Mouse (Mus musculus) gastrocnemius, adult 2 months (tissue): ENCODE results near the gene Sirt6. TPM values are rescaled to one million over a fixed set of nuclear protein-coding genes. Genes with fewer than 3 reads are reported as not detected.

Experiments used
- DNase-seq: peaks from one replicate; pipeline ENCODE4 v3.0.0; 2022
- H3K27ac ChIP-seq: fragments of 200-600 bp; 2 replicates; pipeline ENCODE4 v1.8.1; 2022; ENCODE audit warnings: mild to moderate bottlenecking
- H3K4me3 ChIP-seq: fragments of 200-600 bp; 2 replicates; pipeline ENCODE4 v1.8.1; 2022; ENCODE audit warnings: mild to moderate bottlenecking, moderate library complexity
- CTCF ChIP-seq: fragments of 200-600 bp; IDR thresholded peaks from 2 replicates; pipeline ENCODE4 v1.8.1; 2022; ENCODE audit warnings: antibody characterized with exemption, mild to moderate bottlenecking, moderate library complexity
- intact Hi-C: fragments of 180-260 bp; cut with DNase I; formaldehyde crosslinking; loops from one replicate; pipeline ENCODE4 v1.15.1; 2025
- total RNA-seq, 2 experiments: library from RNA; stranded (reverse); gene quantifications; 2 replicates each; pipeline ENCODE4 v1.2.3; 2021

Sirt6 gene
- total RNA-seq, 2 experiments from 2014 or later, result 4.7 to 5.6 TPM

DNA sequence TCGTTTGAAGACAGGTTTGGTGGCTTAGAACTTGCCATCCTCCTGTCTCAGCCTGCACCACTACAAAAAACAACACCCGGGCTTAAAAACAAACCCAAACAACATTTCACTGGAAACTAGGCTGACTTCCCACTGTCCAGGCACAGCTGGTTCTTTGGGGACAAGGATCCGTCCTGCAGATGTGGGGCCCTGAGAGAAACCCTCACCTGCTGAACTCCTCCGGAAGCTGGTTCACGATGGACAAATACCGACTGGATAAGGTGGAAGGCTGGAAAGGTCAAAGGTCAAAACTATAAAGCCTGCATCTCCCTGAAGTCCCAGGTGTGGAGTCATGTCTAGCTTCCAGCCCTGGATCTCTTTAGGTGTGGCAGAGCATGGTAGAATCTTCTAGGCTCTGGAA is 28.7 kb downstream of the Sirt6 start:
- intact Hi-C loops, result loop anchor here (2.0 kb wide), 1 partner anchor 24 kb away; the partner anchor contains the start of gene Tle2

GRCm38 (mm10) chr10:81598342-81598741 is 29.3 kb downstream of the Sirt6 start:
- no peak for TF ChIP-seq CTCF
- Histone ChIP-seq H3K4me3 (no peak overlapping the region), H3K27ac (no peak overlapping the region)
- no peak for DNase-seq
- intact Hi-C loops, result loop anchor here (2.0 kb wide), 1 partner anchor 24 kb away; the partner anchor contains the start of gene Tle2

More for the DNA sequence above, 28.7 kb downstream of the Sirt6 start:
- no peak overlapping the region for H3K27ac ChIP-seq
- DNase-seq, result no peak
- TF ChIP-seq CTCF, result no peak
- H3K4me3 ChIP-seq, result no peak overlapping the region

GRCm38 (mm10) chr10:81597137-81597950 is 30.3 kb downstream of the Sirt6 start:
- Histone ChIP-seq H3K4me3 (peak overlapping the region; percentile 55), H3K27ac (peak overlapping the region; percentile 59)
- TF ChIP-seq CTCF, result no peak
- DNase-seq, result peak; percentile 61
- intact Hi-C loops, result no loop called here

DNA sequence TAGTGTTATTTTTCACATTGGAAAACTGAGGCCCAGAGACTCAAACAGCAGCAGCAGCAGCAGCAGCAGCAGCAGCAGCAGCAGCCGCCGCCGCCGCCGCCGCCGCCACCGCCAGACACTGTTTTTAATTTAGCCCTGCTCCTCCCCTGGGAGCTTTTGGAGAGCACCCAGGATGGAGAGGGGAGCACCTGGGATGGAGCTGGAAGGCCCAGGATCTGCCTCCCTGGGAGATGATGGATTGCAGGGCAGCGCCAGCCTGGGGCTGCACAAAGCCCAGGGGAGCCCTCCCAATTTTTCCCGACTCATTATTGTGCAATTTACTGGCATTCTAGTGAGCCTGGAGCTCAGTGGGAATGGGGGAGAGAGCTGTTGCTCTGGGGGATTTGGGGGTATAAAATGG is 31.0 kb downstream of the Sirt6 start:
- peak; percentile 71 for DNase-seq
- Histone ChIP-seq H3K27ac (peak overlapping the region; percentile 59), H3K4me3 (peak overlapping the region; percentile 55)
- TF ChIP-seq CTCF, result no peak
- intact Hi-C loops, result no loop called here

DNA sequence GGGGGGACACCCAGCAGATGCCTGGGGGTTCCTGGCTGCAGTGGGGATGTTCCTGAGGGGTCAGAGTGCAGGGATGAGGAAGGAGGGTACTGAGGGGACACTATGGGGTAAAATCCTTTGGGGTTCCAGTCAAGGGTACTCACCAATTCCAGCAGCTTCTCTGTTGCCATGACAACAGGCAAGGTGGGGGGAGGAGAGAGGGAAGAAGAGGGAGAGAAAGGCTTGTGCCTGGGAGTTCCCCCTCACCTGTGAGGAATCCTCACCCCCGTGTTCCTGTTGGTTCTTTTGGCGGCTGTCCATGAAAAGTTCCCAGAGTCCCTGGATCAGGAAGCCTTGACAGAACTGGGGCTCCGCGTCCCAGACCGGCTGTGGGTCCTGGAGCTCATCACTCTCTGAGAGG is 32.0 kb downstream of the Sirt6 start:
- Histone ChIP-seq H3K4me3 (no peak overlapping the region), H3K27ac (peak overlapping the region; percentile 59; the same call in 1 of the 2 replicates)
- intact Hi-C loops, result no loop called here
- no peak for TF ChIP-seq CTCF
- DNase-seq, result no peak

DNA sequence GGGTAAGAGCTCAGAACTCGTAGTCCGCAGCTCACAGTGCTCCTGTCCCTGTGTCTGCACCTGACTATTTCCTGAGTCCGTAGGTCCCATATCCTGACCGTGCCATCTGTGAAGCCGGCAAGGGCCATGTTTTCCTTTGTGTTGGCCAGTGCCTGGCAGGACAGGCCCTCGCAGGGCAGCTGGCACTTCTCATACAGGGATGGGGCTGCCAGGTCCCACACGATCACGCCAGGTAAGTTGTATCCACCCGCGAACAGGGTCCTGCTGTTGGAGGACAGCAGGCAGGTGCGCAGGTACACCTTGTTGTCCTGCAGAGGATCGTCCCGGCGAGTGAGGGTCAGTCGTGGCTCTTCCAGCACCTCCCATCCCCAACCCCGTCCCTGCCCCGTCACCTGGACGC is 33.7 kb downstream of the Sirt6 start:
- no peak for DNase-seq
- TF ChIP-seq CTCF, result no peak
- Histone ChIP-seq H3K4me3 (no peak overlapping the region), H3K27ac (no peak overlapping the region)
- intact Hi-C loops, result no loop called here

- Histone ChIP-seq H3K4me3 (no peak overlapping the region), H3K27ac (no peak overlapping the region)
- TF ChIP-seq CTCF, result no peak
- intact Hi-C loops, result no loop called here
- DNase-seq, result no peak
Measured at GRCm38 (mm10) chr10:81593223-81593622, 34.4 kb downstream of the Sirt6 start.

- no peak for TF ChIP-seq CTCF
- H3K4me3 ChIP-seq, result no peak overlapping the region
- intact Hi-C loops, result no loop called here
- DNase-seq, result no peak
- no peak overlapping the region for H3K27ac ChIP-seq
Measured at GRCm38 (mm10) chr10:81592631-81593030, 35.0 kb downstream of the Sirt6 start.

GRCm38 (mm10) chr10:81591846-81592245 is 35.8 kb downstream of the Sirt6 start:
- no peak for TF ChIP-seq CTCF
- intact Hi-C loops, result no loop called here
- DNase-seq, result no peak
- no peak overlapping the region for H3K27ac ChIP-seq
- no peak overlapping the region for H3K4me3 ChIP-seq

- intact Hi-C loops, result no loop called here
- Histone ChIP-seq H3K27ac (no peak overlapping the region), H3K4me3 (no peak overlapping the region)
- no peak for DNase-seq
- TF ChIP-seq CTCF, result no peak
Measured at GRCm38 (mm10) chr10:81588739-81589138, 38.9 kb downstream of the Sirt6 start.

DNA sequence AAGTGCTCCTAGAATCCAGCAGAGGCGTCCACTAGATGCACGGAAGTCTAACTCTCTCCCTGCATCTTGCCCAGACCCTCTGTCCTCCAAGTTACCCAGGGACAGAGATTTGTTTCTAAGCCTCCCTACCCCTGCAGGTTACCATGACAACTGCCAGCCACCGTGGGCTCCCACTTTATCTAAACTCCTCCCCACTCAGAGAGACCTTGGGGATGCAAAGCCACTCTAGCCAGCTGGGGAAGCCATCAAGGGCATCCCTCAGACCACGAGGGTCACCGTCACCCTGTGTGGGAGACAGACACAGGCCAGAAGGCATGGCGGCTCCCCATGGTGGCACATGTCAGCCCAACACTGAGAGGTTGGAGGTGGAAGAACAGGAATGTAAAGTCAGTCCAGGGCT is 44.2 kb downstream of the Sirt6 start:
- TF ChIP-seq CTCF, result no peak
- no peak for DNase-seq
- intact Hi-C loops, result no loop called here

DNA sequence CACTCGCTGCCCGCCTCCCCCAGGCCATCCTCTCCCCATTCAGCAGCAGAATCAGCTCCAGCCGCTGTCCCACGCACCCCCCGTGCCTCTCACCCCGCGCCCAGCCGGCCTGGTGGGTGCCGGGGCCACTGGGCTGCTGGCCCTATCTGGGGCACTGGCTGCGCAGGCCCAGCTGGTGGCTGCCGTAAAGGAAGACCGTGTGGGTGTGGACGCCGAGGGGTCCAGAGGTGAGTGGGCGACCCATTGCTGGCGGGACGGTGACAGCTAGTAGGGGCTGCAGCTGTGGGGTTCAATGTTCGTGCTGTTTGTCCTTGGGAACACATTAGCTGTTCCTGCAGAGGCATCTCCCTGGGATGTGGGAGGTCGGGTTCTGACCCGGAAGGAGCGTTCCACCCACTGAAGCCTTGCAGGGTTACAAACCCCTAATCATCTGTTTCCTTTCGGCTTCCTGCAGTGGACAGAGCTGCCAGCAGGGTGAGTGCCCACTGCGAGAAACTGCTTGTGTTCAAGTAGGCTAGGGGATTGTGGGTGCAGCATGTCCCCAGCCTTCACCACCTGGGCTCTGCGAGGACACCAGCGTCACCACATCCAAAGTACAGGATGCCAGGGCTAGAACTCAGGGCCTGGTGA is 47.0 kb downstream of the Sirt6 start:
- no peak overlapping the region for H3K27ac ChIP-seq
- no peak for TF ChIP-seq CTCF
- intact Hi-C loops, result no loop called here
- DNase-seq, result no peak
- H3K4me3 ChIP-seq, result peak overlapping the region; percentile 7; the same call in 1 of the 2 replicates

More for the DNA sequence above, 44.2 kb downstream of the Sirt6 start:
- no peak overlapping the region for H3K27ac ChIP-seq
- H3K4me3 ChIP-seq, result no peak overlapping the region

DNA sequence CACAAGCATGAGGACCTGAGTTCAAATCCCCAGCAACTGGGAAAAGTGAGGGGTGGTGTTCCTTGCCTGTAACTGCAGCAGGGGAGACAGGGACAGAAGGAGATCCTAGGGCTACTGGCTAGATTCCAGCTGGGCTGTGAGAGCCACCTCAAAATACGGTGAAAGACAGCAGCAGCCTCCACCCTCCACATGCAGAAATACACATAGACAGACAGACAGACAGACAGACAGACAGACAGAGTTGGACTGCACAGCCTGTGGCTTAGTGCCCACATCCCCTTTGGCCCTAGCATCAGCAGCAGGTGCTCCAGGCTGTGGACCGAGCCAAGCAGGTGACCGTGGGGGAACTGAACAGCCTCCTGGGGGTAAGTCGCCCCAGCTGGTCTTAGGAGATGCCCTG is 47.6 kb downstream of the Sirt6 start:
- no peak overlapping the region for H3K4me3 ChIP-seq
- no peak overlapping the region for H3K27ac ChIP-seq
- intact Hi-C loops, result no loop called here
- TF ChIP-seq CTCF, result no peak
- no peak for DNase-seq

GRCm38 (mm10) chr10:81575695-81576094 is 51.9 kb downstream of the Sirt6 start:
- intact Hi-C loops, result loop anchor here (2.0 kb wide), 1 partner anchor 23 kb away; no protein-coding TSS in a partner anchor
- no peak for TF ChIP-seq CTCF
- peak overlapping the region; percentile 87 for H3K4me3 ChIP-seq
- DNase-seq, result no peak
- peak overlapping the region; percentile 88 for H3K27ac ChIP-seq
